Mouse (Mus musculus): Measurements from ENCODE around the gene Ptger4.

DNA sequence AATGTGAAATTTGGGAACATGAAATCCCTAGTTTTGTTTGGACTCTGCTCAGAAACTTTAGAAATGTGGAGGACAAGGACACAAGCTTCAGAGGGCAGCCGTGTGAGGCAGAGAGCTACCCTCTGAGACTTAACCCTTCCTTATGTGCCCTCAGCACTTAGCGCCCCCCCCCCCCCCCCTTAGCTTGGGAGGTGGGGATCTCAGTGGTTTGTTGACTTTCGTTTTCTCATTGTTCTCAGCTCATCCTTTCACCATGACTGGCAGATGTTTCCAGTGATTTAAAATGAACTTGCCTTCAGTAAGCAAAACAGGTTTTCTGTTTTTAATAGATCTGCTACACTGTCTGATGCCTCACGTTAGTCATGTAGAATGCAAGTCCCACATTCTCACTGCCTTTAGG is 56.9 kb downstream of the Ptger4 start:
- TF ChIP-seq CTCF (IDR thresholded peaks at IDR 0.05; ENCODE audit: control insufficient read depth, insufficient read depth, insufficient read length) (no peak), USF1 (IDR thresholded peaks at IDR 0.05; ENCODE audit: low read depth) (no peak), MAX (IDR thresholded peaks at IDR 0.05) (no peak)

Data from C2C12 (cell line).